Mouse (Mus musculus): Measurements from ENCODE around the gene Entr1.
"Not testable (repeated sequence)": the region's sequence is repeated elsewhere in the genome, so short reads cannot be mapped to it uniquely, and the experiment has no call there.

Entr1 gene

GRCm38 (mm10) chr2:26387713-26388112 is 1.4 kb downstream of the Entr1 start:
- no peak for DNase-seq (ENCODE audit: low spot score)

- not testable (repeated sequence) for DNase-seq (ENCODE audit: low spot score)
Observed at GRCm38 (mm10) chr2:26380871-26381270, 8.2 kb downstream of the Entr1 start.

GRCm38 (mm10) chr2:26380131-26380771 is 8.9 kb downstream of the Entr1 start, which contains the start of gene Snapc4:
Snapc4 (minus strand) TSS chr2:26380653.
- peak; percentile 86 for DNase-seq (ENCODE audit: low spot score)

- DNase-seq (ENCODE audit: low spot score) = no peak
Observed at GRCm38 (mm10) chr2:26372396-26372795, 16.7 kb downstream of the Entr1 start.

GRCm38 (mm10) chr2:26368572-26368971 is 20.5 kb downstream of the Entr1 start:
- DNase-seq (ENCODE audit: low spot score) = no peak

- DNase-seq (ENCODE audit: low spot score) = no peak
Observed at GRCm38 (mm10) chr2:26367911-26368310, 21.2 kb downstream of the Entr1 start.

GRCm38 (mm10) chr2:26364738-26365465 is 24.2 kb downstream of the Entr1 start:
- DNase-seq (ENCODE audit: low spot score) = peak; percentile 61

- DNase-seq (ENCODE audit: low spot score) = no peak
Observed at GRCm38 (mm10) chr2:26363481-26363880, 25.6 kb downstream of the Entr1 start.

- DNase-seq (ENCODE audit: low spot score) = no peak
Observed at GRCm38 (mm10) chr2:26362991-26363390, 26.1 kb downstream of the Entr1 start.

- DNase-seq (ENCODE audit: low spot score) = no peak
Observed at GRCm38 (mm10) chr2:26360772-26361171, 28.3 kb downstream of the Entr1 start, which contains the start of gene Card9. Card9 (minus strand) TSS chr2:26360918.

- DNase-seq (ENCODE audit: low spot score) = no peak
Observed at GRCm38 (mm10) chr2:26359983-26360382, 29.1 kb downstream of the Entr1 start.

GRCm38 (mm10) chr2:26358667-26359320 is 30.3 kb downstream of the Entr1 start:
- no peak for DNase-seq (ENCODE audit: low spot score)

- DNase-seq (ENCODE audit: low spot score) = peak; percentile 31
Observed at GRCm38 (mm10) chr2:26357484-26357883, 31.6 kb downstream of the Entr1 start.

GRCm38 (mm10) chr2:26356678-26357077 is 32.4 kb downstream of the Entr1 start:
- no peak for DNase-seq (ENCODE audit: low spot score)

- DNase-seq (ENCODE audit: low spot score) = no peak
Observed at GRCm38 (mm10) chr2:26356231-26356630, 32.9 kb downstream of the Entr1 start.

GRCm38 (mm10) chr2:26354401-26354800 is 34.7 kb downstream of the Entr1 start:
- DNase-seq (ENCODE audit: low spot score) = no peak

- no peak for DNase-seq (ENCODE audit: low spot score)
Observed at GRCm38 (mm10) chr2:26353066-26353980, 35.8 kb downstream of the Entr1 start.

- peak; percentile 29 for DNase-seq (ENCODE audit: low spot score)
Observed at GRCm38 (mm10) chr2:26352291-26352910, 36.7 kb downstream of the Entr1 start.

- peak; percentile 94 for DNase-seq (ENCODE audit: low spot score)
Observed at GRCm38 (mm10) chr2:26351358-26352290, 37.5 kb downstream of the Entr1 start, which contains the start of gene Dnlz. Dnlz (minus strand) TSS chr2:26352110.

GRCm38 (mm10) chr2:26348241-26348640 is 40.9 kb downstream of the Entr1 start:
- DNase-seq (ENCODE audit: low spot score) = no peak
